Mouse (Mus musculus): Measurements from ENCODE around the gene Inf2. TPM values are rescaled to one million over a fixed set of nuclear protein-coding genes. Genes with fewer than 3 reads are reported as not detected.

Gene Inf2
- polyA plus RNA-seq, 1 experiment from 2014 or later: 3.9 TPM

- no peak for ATAC-seq (ENCODE audit: insufficient read depth, low FRiP score)
- WGBS: 51% methylated on average over 5 of the region's 5 CpGs
- Histone ChIP-seq H3K9me3 (replicated peaks; ENCODE audit: control insufficient read depth, low read length) (no peaks in the 10 kb centered on the region), H3K9ac (ENCODE audit: low read length) (no peak overlapping the region), H3K4me3 (replicated peaks; ENCODE audit: low read length) (no peak overlapping the region), H3K36me3 (ENCODE audit: control insufficient read depth, insufficient read depth, low read length) (no peaks in the 10 kb centered on the region), H3K4me1 (ENCODE audit: control insufficient read depth, insufficient read depth, low read length) (no peaks in the 10 kb centered on the region), H3K27ac (ENCODE audit: low read length) (no peak overlapping the region), H3K27me3 (ENCODE audit: control insufficient read depth, insufficient read depth, low read length) (no peaks in the 10 kb centered on the region), H3K4me2 (ENCODE audit: low read depth, low read length) (no peak overlapping the region)
Measured at GRCm38 (mm10) chr12:112560176-112560797, 28.3 kb upstream of the Inf2 start.

DNA sequence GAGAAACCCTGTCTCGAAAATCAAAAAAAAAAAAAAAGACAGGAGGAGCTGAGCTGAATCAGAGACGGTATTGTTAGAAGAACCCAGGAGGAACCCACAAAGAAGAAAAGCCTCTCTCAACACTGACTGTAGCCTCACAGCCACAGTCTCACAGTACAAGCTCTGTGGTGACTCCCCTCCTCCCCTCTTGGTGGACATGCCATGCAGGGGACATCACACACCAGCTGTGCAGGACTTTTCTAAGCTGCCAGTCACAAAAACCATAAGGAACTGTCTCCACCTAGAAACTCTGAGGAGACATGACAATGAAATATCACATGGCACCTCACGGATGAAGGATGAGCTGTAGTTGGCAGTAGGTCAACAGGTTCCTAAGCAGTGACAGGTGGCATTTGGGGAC is 27.4 kb upstream of the Inf2 start:
- WGBS: 61% methylated on average over 3 of the region's 3 CpGs
- no peak overlapping the region for H3K4me2 ChIP-seq (ENCODE audit: low read depth, low read length)
- H3K36me3 ChIP-seq (ENCODE audit: control insufficient read depth, insufficient read depth, low read length): no peaks in the 10 kb centered on the region
- H3K27me3 ChIP-seq (ENCODE audit: control insufficient read depth, insufficient read depth, low read length): no peaks in the 10 kb centered on the region
- no peaks in the 10 kb centered on the region for H3K4me1 ChIP-seq (ENCODE audit: control insufficient read depth, insufficient read depth, low read length)
- no peak overlapping the region for H3K4me3 ChIP-seq (replicated peaks; ENCODE audit: low read length)
- ATAC-seq (ENCODE audit: insufficient read depth, low FRiP score): no peak
- no peak overlapping the region for H3K9ac ChIP-seq (ENCODE audit: low read length)
- no peaks in the 10 kb centered on the region for H3K9me3 ChIP-seq (replicated peaks; ENCODE audit: control insufficient read depth, low read length)
- no peak overlapping the region for H3K27ac ChIP-seq (ENCODE audit: low read length)

DNA sequence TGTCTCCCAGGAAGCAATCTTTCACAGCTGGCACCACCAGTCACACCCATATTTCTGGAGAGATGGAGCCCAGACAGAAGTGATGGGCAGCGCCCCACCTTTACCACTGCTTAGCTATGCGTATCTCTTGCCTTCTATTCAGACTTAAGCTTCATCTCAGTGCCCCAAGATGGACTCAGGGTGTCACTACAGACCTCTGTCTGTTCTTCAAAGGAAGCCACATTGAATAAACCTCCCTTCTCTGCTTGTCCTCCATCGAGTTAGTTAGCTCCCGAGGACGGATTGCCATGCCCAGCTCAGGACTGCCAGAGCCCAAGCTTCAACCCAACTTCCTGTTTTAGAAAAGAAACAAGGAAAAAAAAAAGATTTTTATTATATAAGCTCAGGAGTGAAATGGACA is 26.1 kb upstream of the Inf2 start:
- no peaks in the 10 kb centered on the region for H3K9me3 ChIP-seq (replicated peaks; ENCODE audit: control insufficient read depth, low read length)
- WGBS: 57% methylated on average over 5 of the region's 5 CpGs
- no peak for ATAC-seq (ENCODE audit: insufficient read depth, low FRiP score)

GRCm38 (mm10) chr12:112563011-112563410 is 25.6 kb upstream of the Inf2 start:
- no peak for ATAC-seq (ENCODE audit: insufficient read depth, low FRiP score)
- WGBS: 83% methylated on average over 6 of the region's 6 CpGs
- Histone ChIP-seq H3K27me3 (ENCODE audit: control insufficient read depth, insufficient read depth, low read length) (no peaks in the 10 kb centered on the region), H3K27ac (ENCODE audit: low read length) (no peak overlapping the region), H3K4me2 (ENCODE audit: low read depth, low read length) (no peak overlapping the region), H3K4me3 (replicated peaks; ENCODE audit: low read length) (no peak overlapping the region), H3K9me3 (replicated peaks; ENCODE audit: control insufficient read depth, low read length) (no peaks in the 10 kb centered on the region), H3K36me3 (ENCODE audit: control insufficient read depth, insufficient read depth, low read length) (no peaks in the 10 kb centered on the region), H3K9ac (ENCODE audit: low read length) (no peak overlapping the region), H3K4me1 (ENCODE audit: control insufficient read depth, insufficient read depth, low read length) (no peaks in the 10 kb centered on the region)

More for the DNA sequence above, 26.1 kb upstream of the Inf2 start:
- Histone ChIP-seq H3K4me1 (ENCODE audit: control insufficient read depth, insufficient read depth, low read length) (no peaks in the 10 kb centered on the region), H3K27me3 (ENCODE audit: control insufficient read depth, insufficient read depth, low read length) (no peaks in the 10 kb centered on the region), H3K4me2 (ENCODE audit: low read depth, low read length) (no peak overlapping the region), H3K4me3 (replicated peaks; ENCODE audit: low read length) (no peak overlapping the region), H3K27ac (ENCODE audit: low read length) (no peak overlapping the region), H3K36me3 (ENCODE audit: control insufficient read depth, insufficient read depth, low read length) (no peaks in the 10 kb centered on the region), H3K9ac (ENCODE audit: low read length) (no peak overlapping the region)

DNA sequence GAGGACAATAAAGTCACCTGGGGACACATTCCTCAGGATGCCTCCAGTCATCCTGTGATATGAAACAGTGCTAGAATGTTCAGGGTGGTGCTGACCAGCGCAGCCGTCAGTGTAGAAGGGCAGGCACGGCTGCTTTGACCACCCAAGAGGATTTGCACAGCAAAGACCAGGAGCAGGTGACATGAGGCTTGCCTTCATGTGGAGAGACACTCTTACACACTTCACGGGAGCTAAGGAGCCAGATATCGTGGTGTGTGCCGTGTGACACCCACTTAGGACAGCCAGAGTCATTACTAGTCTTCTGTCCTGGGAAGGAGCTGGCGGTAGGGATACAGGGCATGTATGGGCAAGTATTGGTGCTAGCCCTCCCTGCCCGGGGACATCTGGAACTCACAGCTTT is 18.4 kb upstream of the Inf2 start:
- Histone ChIP-seq H3K9me3 (replicated peaks; ENCODE audit: control insufficient read depth, low read length) (no peaks in the 10 kb centered on the region), H3K9ac (ENCODE audit: low read length) (no peak overlapping the region), H3K4me1 (ENCODE audit: control insufficient read depth, insufficient read depth, low read length) (no peaks in the 10 kb centered on the region), H3K36me3 (ENCODE audit: control insufficient read depth, insufficient read depth, low read length) (no peaks in the 10 kb centered on the region), H3K4me2 (ENCODE audit: low read depth, low read length) (no peak overlapping the region), H3K27ac (ENCODE audit: low read length) (no peak overlapping the region), H3K4me3 (replicated peaks; ENCODE audit: low read length) (no peak overlapping the region), H3K27me3 (ENCODE audit: control insufficient read depth, insufficient read depth, low read length) (no peaks in the 10 kb centered on the region)
- no peak for ATAC-seq (ENCODE audit: insufficient read depth, low FRiP score)
- WGBS: 81% methylated on average over 8 of the region's 8 CpGs

DNA sequence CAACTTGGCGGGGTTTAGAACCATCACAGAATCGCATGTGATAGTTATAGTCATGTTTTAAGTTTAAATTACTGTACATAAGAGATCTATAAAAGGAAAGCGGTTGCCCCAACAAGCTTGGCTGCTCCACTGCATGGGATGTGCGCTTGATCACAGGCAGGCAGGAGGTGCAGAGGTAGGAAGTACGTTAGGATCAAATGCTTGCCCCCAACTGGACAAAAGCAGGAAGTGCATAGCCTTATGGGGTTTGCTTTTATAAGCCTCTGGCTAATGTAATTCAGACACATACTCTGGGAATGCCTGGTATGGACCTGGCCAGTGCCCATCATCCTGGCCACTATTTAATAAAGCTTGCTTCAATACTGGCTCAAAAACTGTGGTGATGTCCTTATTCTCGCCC is 17.5 kb upstream of the Inf2 start:
- H3K27ac ChIP-seq (ENCODE audit: low read length): no peak overlapping the region
- no peaks in the 10 kb centered on the region for H3K9me3 ChIP-seq (replicated peaks; ENCODE audit: control insufficient read depth, low read length)
- H3K4me2 ChIP-seq (ENCODE audit: low read depth, low read length): no peak overlapping the region
- no peak overlapping the region for H3K4me3 ChIP-seq (replicated peaks; ENCODE audit: low read length)
- H3K9ac ChIP-seq (ENCODE audit: low read length): no peak overlapping the region
- H3K36me3 ChIP-seq (ENCODE audit: control insufficient read depth, insufficient read depth, low read length): no peaks in the 10 kb centered on the region
- no peaks in the 10 kb centered on the region for H3K27me3 ChIP-seq (ENCODE audit: control insufficient read depth, insufficient read depth, low read length)
- 65% methylated on average over 6 of the region's 6 CpGs for WGBS
- ATAC-seq (ENCODE audit: insufficient read depth, low FRiP score): no peak
- peaks cover 7% of the 10 kb centered on the region for H3K4me1 ChIP-seq (ENCODE audit: control insufficient read depth, insufficient read depth, low read length)

DNA sequence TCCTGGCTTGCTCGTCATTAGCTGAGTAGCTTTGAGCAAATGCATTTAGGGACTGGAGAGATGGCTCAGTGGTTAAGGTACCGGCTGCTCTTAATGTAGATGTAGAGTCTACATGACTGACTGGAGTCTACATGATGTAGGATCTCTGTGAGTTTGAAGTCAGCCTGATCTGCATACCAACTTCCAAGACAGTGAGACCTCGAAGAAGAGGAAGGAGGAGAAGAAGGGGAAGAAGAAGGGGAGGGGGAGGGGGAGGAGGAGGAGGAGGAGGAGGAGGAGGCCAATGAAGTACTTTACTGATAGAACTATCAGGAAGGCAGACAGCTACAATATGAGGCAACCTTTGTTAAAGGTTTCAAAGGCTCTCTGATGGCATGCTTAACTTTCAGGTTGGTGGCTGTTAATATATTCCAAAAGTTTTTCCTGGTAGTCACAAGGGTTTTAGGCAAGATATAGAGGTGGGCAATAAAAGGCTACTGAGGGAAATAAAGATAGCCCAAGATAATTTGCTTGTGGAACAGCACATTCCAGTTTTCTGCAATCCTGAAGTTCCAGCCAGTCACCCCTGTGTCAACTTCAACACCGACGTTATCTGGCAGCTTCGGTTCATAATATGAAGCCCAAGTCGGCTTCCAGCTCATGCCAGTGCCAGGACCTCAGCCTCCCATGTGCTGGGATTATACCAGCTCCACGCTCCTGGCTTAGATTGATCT is 13.2 kb upstream of the Inf2 start:
- WGBS: 58% methylated on average over 8 of the region's 8 CpGs

GRCm38 (mm10) chr12:112576341-112576740 is 12.2 kb upstream of the Inf2 start:
- peak; percentile 82 for ATAC-seq (ENCODE audit: insufficient read depth, low FRiP score)

More for the DNA sequence above, 13.2 kb upstream of the Inf2 start:
- no peaks in the 10 kb centered on the region for H3K27me3 ChIP-seq (ENCODE audit: control insufficient read depth, insufficient read depth, low read length)
- H3K4me1 ChIP-seq (ENCODE audit: control insufficient read depth, insufficient read depth, low read length): peaks cover 41% of the 10 kb centered on the region
- no peak overlapping the region for H3K4me3 ChIP-seq (replicated peaks; ENCODE audit: low read length)
- no peak overlapping the region for H3K9ac ChIP-seq (ENCODE audit: low read length)
- H3K4me2 ChIP-seq (ENCODE audit: low read depth, low read length): no peak overlapping the region
- no peaks in the 10 kb centered on the region for H3K36me3 ChIP-seq (ENCODE audit: control insufficient read depth, insufficient read depth, low read length)
- peak overlapping the region; percentile 98 for H3K27ac ChIP-seq (ENCODE audit: low read length)
- no peak for ATAC-seq (ENCODE audit: insufficient read depth, low FRiP score)
- H3K9me3 ChIP-seq (replicated peaks; ENCODE audit: control insufficient read depth, low read length): no peaks in the 10 kb centered on the region

DNA sequence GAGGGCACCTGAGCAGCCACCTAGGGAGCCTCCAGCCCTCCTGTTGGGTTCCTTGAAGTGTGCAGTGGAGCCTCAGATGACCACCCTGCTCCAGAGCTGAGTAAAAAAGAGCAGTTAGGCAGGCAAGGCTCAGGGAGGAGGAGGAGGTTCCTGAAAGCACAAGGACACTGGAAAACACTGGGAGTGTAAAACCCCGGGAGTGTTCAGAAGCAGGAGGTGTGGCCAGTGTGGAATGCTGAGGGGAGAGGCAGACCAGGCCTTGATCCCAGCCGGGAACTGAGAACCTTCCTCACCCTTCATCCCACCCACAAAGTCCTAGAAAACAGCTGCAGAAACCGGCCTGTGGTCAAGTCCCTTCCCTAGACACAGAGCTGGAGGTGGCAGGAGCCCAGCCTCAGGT is 11.8 kb upstream of the Inf2 start:
- peak overlapping the region; percentile 60 for H3K9ac ChIP-seq (ENCODE audit: low read length)
- no peak overlapping the region for H3K4me3 ChIP-seq (replicated peaks; ENCODE audit: low read length)
- peak overlapping the region; percentile 46 for H3K4me2 ChIP-seq (ENCODE audit: low read depth, low read length)
- no peaks in the 10 kb centered on the region for H3K36me3 ChIP-seq (ENCODE audit: control insufficient read depth, insufficient read depth, low read length)
- H3K27ac ChIP-seq (ENCODE audit: low read length): peak overlapping the region; percentile 98
- H3K9me3 ChIP-seq (replicated peaks; ENCODE audit: control insufficient read depth, low read length): no peaks in the 10 kb centered on the region
- no peaks in the 10 kb centered on the region for H3K27me3 ChIP-seq (ENCODE audit: control insufficient read depth, insufficient read depth, low read length)
- 10% methylated on average over 3 of the region's 3 CpGs for WGBS
- peaks cover 42% of the 10 kb centered on the region for H3K4me1 ChIP-seq (ENCODE audit: control insufficient read depth, insufficient read depth, low read length)
- peak; percentile 83 for ATAC-seq (ENCODE audit: insufficient read depth, low FRiP score)

More at GRCm38 (mm10) chr12:112576341-112576740, 12.2 kb upstream of the Inf2 start:
- Histone ChIP-seq H3K27ac (ENCODE audit: low read length) (peak overlapping the region; percentile 98), H3K36me3 (ENCODE audit: control insufficient read depth, insufficient read depth, low read length) (no peaks in the 10 kb centered on the region), H3K4me3 (replicated peaks; ENCODE audit: low read length) (no peak overlapping the region), H3K9ac (ENCODE audit: low read length) (peak overlapping the region; percentile 60), H3K9me3 (replicated peaks; ENCODE audit: control insufficient read depth, low read length) (no peaks in the 10 kb centered on the region), H3K4me1 (ENCODE audit: control insufficient read depth, insufficient read depth, low read length) (peaks cover 42% of the 10 kb centered on the region), H3K27me3 (ENCODE audit: control insufficient read depth, insufficient read depth, low read length) (no peaks in the 10 kb centered on the region), H3K4me2 (ENCODE audit: low read depth, low read length) (peak overlapping the region; percentile 46)
- WGBS: 17% methylated on average over 6 of the region's 6 CpGs
